Mouse (Mus musculus) lung, adult 10 weeks (tissue): ENCODE measurements around the gene Tmod1. TPM values are rescaled to one million over a fixed set of nuclear protein-coding genes. Genes with fewer than 3 reads are reported as not detected.

Experiments
- polyA plus RNA-seq: library from polyadenylated mRNA; stranded (reverse); fragments of 350-450 nt; fragmentation: Illumina TruSeq; extraction: RNeasy Lipid Tissue Mini Kit (QIAGEN cat#74804); gene quantifications from one replicate; pipeline ENCODE4 v1.2.3, GENCODE M21; 2014; ENCODE audit warnings: low read depth, low replicate concordance; ENCODE audit not compliant: insufficient read depth

The Tmod1 gene
- 21.7 TPM for polyA plus RNA-seq

GRCm38 (mm10) chr4:46038892-46039751 is at the start of gene Tmod1:
Gene Tmod1 (plus strand): TSS chr4:46038935.

GRCm38 (mm10) chr4:46138287-46139222 is 99.8 kb downstream of the Tmod1 start, which contains the start of the genes Ncbp1 and Tstd2:
Gene Ncbp1 (plus strand): TSS chr4:46138613.
Gene Tstd2 (minus strand): TSS chr4:46138694.

Other genes with a start within 250 kb of the Tmod1 start
- gene Aldh1b1, start 239.9 kb upstream of the Tmod1 start, polyA plus RNA-seq, result 3.5 TPM
- not detected for gene Igfbpl1, start 212.0 kb upstream of the Tmod1 start, polyA plus RNA-seq
- 0.10 TPM for gene Stra6l, start 190.3 kb upstream of the Tmod1 start, polyA plus RNA-seq
- 2.1 TPM for gene Ccdc180, start 148.6 kb upstream of the Tmod1 start, polyA plus RNA-seq
- 31.2 TPM for gene Tdrd7, start 73.6 kb upstream of the Tmod1 start, polyA plus RNA-seq
- gene Ncbp1, start 99.7 kb downstream of the Tmod1 start, polyA plus RNA-seq, result 18.5 TPM
- 7.8 TPM for gene Tstd2, start 99.8 kb downstream of the Tmod1 start, polyA plus RNA-seq
- 16.1 TPM for gene Xpa, start 157.4 kb downstream of the Tmod1 start, polyA plus RNA-seq